ENCODE assay signal across 10 mouse cellular contexts in the genomic region with DNA sequence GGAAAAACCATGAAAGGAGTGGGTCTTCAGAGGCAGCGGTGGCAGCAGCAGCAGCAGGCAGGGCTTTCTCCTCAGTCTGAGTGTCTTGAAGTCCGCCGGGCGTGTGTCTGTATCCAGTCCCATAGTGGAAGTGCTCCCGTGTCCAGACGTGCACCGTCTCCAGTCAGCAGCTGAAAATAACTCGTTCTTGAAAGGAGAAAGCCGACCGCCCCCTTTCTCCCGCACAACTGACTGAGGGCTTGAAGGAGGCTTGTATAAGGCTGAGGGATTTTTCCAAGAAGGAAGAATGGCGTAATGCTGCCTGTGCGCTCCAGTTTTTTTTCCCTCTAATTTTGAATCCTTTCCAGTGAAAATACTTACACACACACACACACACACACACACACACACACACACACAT. TPM values are rescaled to one million over a fixed set of nuclear protein-coding genes. Genes with fewer than 3 reads are reported as not detected.
DNase-seq lines count a peak whose midpoint lies in the region; ATAC-seq lines count a peak whose summit lies in the region.
"Had no signal": no experiment of that assay in that cellular context is flagged by ENCODE, and none has a peak within 500 bp of the region (broad histone marks: within the 10 kb centered on the region; RNA-seq: fewer than 3 reads in every experiment).

A gene (minus strand): TSS at position 244 of the 400 bp plus-strand sequence.

- H3K4me1 ChIP-seq in kidney, embryonic 15.5 days = peaks cover 38% of the 10 kb centered on the region
- H3K4me1 ChIP-seq in brown adipose tissue, adult 24 weeks (ENCODE audit: control insufficient read depth, insufficient read depth, insufficient read length, low read length) = peaks cover 10% of the 10 kb centered on the region
- H3K4me1 ChIP-seq in hindbrain, embryonic 16.5 days (ENCODE audit: control insufficient read depth, insufficient read depth, low read depth, low read length) = peaks cover 4% of the 10 kb centered on the region; the same call in 1 of the 2 replicates
- peaks cover 16% of the 10 kb centered on the region; the same call in 1 of the 2 replicates for H3K4me1 ChIP-seq in neural tube, embryonic 14.5 days (ENCODE audit: control insufficient read depth, insufficient read depth, low read length)

- 33% methylated on average over 13 of the region's 13 CpGs for WGBS in kidney, embryonic 15.5 days
- 42% methylated on average over 13 of the region's 13 CpGs for WGBS in hindbrain, embryonic 16.5 days
- 51% methylated on average over 13 of the region's 13 CpGs for WGBS in neural tube, embryonic 14.5 days

- H3K4me3 ChIP-seq in kidney, embryonic 15.5 days (replicated peaks) = 0 out of 2 replicates have a peak within 1 kb of the TSS, but pooled peaks have one; percentile 7
- H3K4me3 ChIP-seq in brown adipose tissue, adult 24 weeks (ENCODE audit: insufficient read depth, low read depth, low read length) = peak within 1 kb of the TSS; percentile 40
- no peak within 1 kb of the TSS for H3K4me3 ChIP-seq in hindbrain, embryonic 16.5 days (ENCODE audit: low read length)
- H3K4me3 ChIP-seq in neural tube, embryonic 14.5 days (ENCODE audit: low read depth, low read length) = no peak within 1 kb of the TSS

- H3K9ac ChIP-seq in kidney, embryonic 15.5 days = no peak within 1 kb of the TSS
- H3K9ac ChIP-seq in hindbrain, embryonic 16.5 days (ENCODE audit: low read depth, low read length) = 0 out of 2 replicates have a peak within 1 kb of the TSS, but pooled peaks have one; percentile 23
- H3K9ac ChIP-seq in neural tube, embryonic 14.5 days (replicated peaks; ENCODE audit: low read depth, low read length) = peak within 1 kb of the TSS; percentile 21; the same call in 1 of the 2 replicates

- H3K27ac ChIP-seq in kidney, embryonic 15.5 days = no peak within 1 kb of the TSS
- H3K27ac ChIP-seq in brown adipose tissue, adult 24 weeks (replicated peaks; ENCODE audit: low read depth, low read length) = peak within 1 kb of the TSS; percentile 38
- no peak within 1 kb of the TSS for H3K27ac ChIP-seq in hindbrain, embryonic 16.5 days (ENCODE audit: low read depth, low read length)
- no peak within 1 kb of the TSS for H3K27ac ChIP-seq in neural tube, embryonic 14.5 days (ENCODE audit: low read depth, low read length)

- no peak for ATAC-seq in kidney, embryonic 15.5 days (replicated peaks; ENCODE audit: low FRiP score)
- no peak for ATAC-seq in hindbrain, embryonic 16.5 days
- no peak for ATAC-seq in neural tube, embryonic 14.5 days (ENCODE audit: low read depth)

- H3K27me3 ChIP-seq in kidney, embryonic 15.5 days = peaks cover 14% of the 10 kb centered on the region
- no peaks in the 10 kb centered on the region; the same call in 1 of the 2 replicates for H3K27me3 ChIP-seq in hindbrain, embryonic 16.5 days (replicated peaks; ENCODE audit: control insufficient read depth, insufficient read depth, low read length)
- no peaks in the 10 kb centered on the region for H3K27me3 ChIP-seq in neural tube, embryonic 14.5 days (ENCODE audit: control insufficient read depth, insufficient read depth, low read length)

- H3K4me2 ChIP-seq in kidney, embryonic 15.5 days = peak within 1 kb of the TSS; percentile 25; the same call in 1 of the 2 replicates
- H3K4me2 ChIP-seq in hindbrain, embryonic 16.5 days (ENCODE audit: low read length) = 0 out of 2 replicates have a peak within 1 kb of the TSS, but pooled peaks have one; percentile 2
- no peak within 1 kb of the TSS for H3K4me2 ChIP-seq in neural tube, embryonic 14.5 days (ENCODE audit: low read depth, low read length)

- H3K9me3 ChIP-seq in kidney, embryonic 15.5 days (replicated peaks) = no peaks in the 10 kb centered on the region
- H3K9me3 ChIP-seq in hindbrain, embryonic 16.5 days (ENCODE audit: control insufficient read depth, low read length) = no peaks in the 10 kb centered on the region
- no peaks in the 10 kb centered on the region for H3K9me3 ChIP-seq in neural tube, embryonic 14.5 days (ENCODE audit: control insufficient read depth, low read length)

- H3K36me3 ChIP-seq in kidney, embryonic 15.5 days = no peaks in the 10 kb centered on the region
- no peaks in the 10 kb centered on the region for H3K36me3 ChIP-seq in hindbrain, embryonic 16.5 days (ENCODE audit: control insufficient read depth, insufficient read depth, low read length)
- H3K36me3 ChIP-seq in neural tube, embryonic 14.5 days (ENCODE audit: control insufficient read depth, insufficient read depth, low read length) = no peaks in the 10 kb centered on the region

- DNase-seq in kidney, adult 8-10 months = no peak
- DNase-seq in gastrocnemius, postnatal 25 days = no peak
- DNase-seq in layer of hippocampus, postnatal 36 days = no peak
- no peak for DNase-seq in cerebellum, postnatal 10 days

RNA-seq across cellular contexts. Expression of the gene that starts here (rescaled TPM):
- polyA plus RNA-seq in kidney, embryonic 15.5 days (2015; fragmentation: Nextera tagmentation; extraction: Ambion mirVana) = 0.51 and 0.84 TPM in 2 replicates
- polyA plus RNA-seq in brown adipose tissue, adult 24 weeks (2012; ENCODE audit: insufficient read depth, insufficient read length, missing spikeins) = 2.4 and 3.1 TPM in 2 replicates
- 2.3 and 3.1 TPM in 2 replicates for polyA plus RNA-seq in hindbrain, embryonic 16.5 days (2015; fragmentation: Nextera tagmentation; extraction: Ambion mirVana)
- 0.40 and 0.59 TPM in 2 replicates for polyA plus RNA-seq in neural tube, embryonic 14.5 days (2014; fragmentation: Nextera tagmentation; extraction: Ambion mirVana)
- not detected for total RNA-seq in gastrocnemius, postnatal 25 days (2021)
- not detected for total RNA-seq in layer of hippocampus, postnatal 36 days (2021)
- polyA plus RNA-seq: liver, embryonic 16.5 days; small intestine, adult 2 months had no signal

Comparison
In these comparisons a context has a peak if more than half of its experiments do, and no peak if none do; other contexts are left out.
1. H3K4me3 ChIP-seq: peak in kidney, embryonic 15.5 days (single experiment) and brown adipose tissue, adult 24 weeks (single experiment); none in hindbrain, embryonic 16.5 days (single experiment) and neural tube, embryonic 14.5 days (single experiment).